Mouse (Mus musculus): ENCODE results near the gene Zp3. TPM values are rescaled to one million over a fixed set of nuclear protein-coding genes. Genes with fewer than 3 reads are reported as not detected.

Gene Zp3
- total and polyA plus RNA-seq, 2 experiments from 2014 or later: 0.27 to 0.99 TPM

- Histone ChIP-seq H3K27me3 (ENCODE audit: insufficient read depth, low read length) (no peaks in the 10 kb centered on the region), H3K4me1 (ENCODE audit: insufficient read depth, low read length) (no peaks in the 10 kb centered on the region), H3K36me3 (ENCODE audit: insufficient read depth, low read length) (peaks cover 55% of the 10 kb centered on the region), H3K9ac (replicated peaks; ENCODE audit: low read length, poor library complexity, severe bottlenecking) (no peak overlapping the region), H3K4me3 (ENCODE audit: low read depth, low read length) (no peak overlapping the region), H3K9me3 (ENCODE audit: low read length) (no peaks in the 10 kb centered on the region), H3K27ac (ENCODE audit: low read depth, low read length) (no peak overlapping the region), H3K4me2 (ENCODE audit: low read depth, low read length, poor library complexity, severe bottlenecking) (no peak overlapping the region)
- WGBS: 86% methylated on average over 3 of the region's 3 CpGs
- TF ChIP-seq CTCF (IDR thresholded peaks at IDR 0.05): no peak
- no peak for ATAC-seq (ENCODE audit: low FRiP score)
- no peak for DNase-seq (ENCODE audit: low spot score)
These were observed 45.8 kb downstream of the Zp3 start for GRCm38 (mm10) chr5:136025712-136026111.

GRCm38 (mm10) chr5:136026859-136027258 lies 47.0 kb downstream of the Zp3 start:
- 76% methylated on average over 9 of the region's 9 CpGs for WGBS
- H3K4me1 ChIP-seq (ENCODE audit: insufficient read depth, low read length): no peaks in the 10 kb centered on the region
- no peak overlapping the region for H3K4me3 ChIP-seq (ENCODE audit: low read depth, low read length)
- peaks cover 62% of the 10 kb centered on the region for H3K36me3 ChIP-seq (ENCODE audit: insufficient read depth, low read length)
- no peak overlapping the region for H3K4me2 ChIP-seq (ENCODE audit: low read depth, low read length, poor library complexity, severe bottlenecking)
- TF ChIP-seq CTCF (IDR thresholded peaks at IDR 0.05): no peak
- DNase-seq (ENCODE audit: low spot score): no peak
- H3K27ac ChIP-seq (ENCODE audit: low read depth, low read length): no peak overlapping the region
- ATAC-seq (ENCODE audit: low FRiP score): no peak
- no peaks in the 10 kb centered on the region for H3K9me3 ChIP-seq (ENCODE audit: low read length)
- H3K9ac ChIP-seq (replicated peaks; ENCODE audit: low read length, poor library complexity, severe bottlenecking): no peak overlapping the region
- no peaks in the 10 kb centered on the region for H3K27me3 ChIP-seq (ENCODE audit: insufficient read depth, low read length)

- DNase-seq (ENCODE audit: low spot score) (no peak), ATAC-seq (ENCODE audit: low FRiP score) (no peak)
- peak; percentile 19; the same call in 1 of the 2 replicates for TF ChIP-seq CTCF (IDR thresholded peaks at IDR 0.05)
- Histone ChIP-seq H3K27ac (ENCODE audit: low read depth, low read length) (no peak overlapping the region), H3K9me3 (ENCODE audit: low read length) (no peaks in the 10 kb centered on the region), H3K4me1 (ENCODE audit: insufficient read depth, low read length) (no peaks in the 10 kb centered on the region), H3K27me3 (ENCODE audit: insufficient read depth, low read length) (no peaks in the 10 kb centered on the region), H3K9ac (replicated peaks; ENCODE audit: low read length, poor library complexity, severe bottlenecking) (no peak overlapping the region), H3K36me3 (ENCODE audit: insufficient read depth, low read length) (peaks cover 69% of the 10 kb centered on the region), H3K4me2 (ENCODE audit: low read depth, low read length, poor library complexity, severe bottlenecking) (no peak overlapping the region), H3K4me3 (ENCODE audit: low read depth, low read length) (no peak overlapping the region)
- 79% methylated on average over 11 of the region's 11 CpGs for WGBS
These were observed 47.9 kb downstream of the Zp3 start for GRCm38 (mm10) chr5:136027612-136028311.

GRCm38 (mm10) chr5:136034868-136035267 lies 55.0 kb downstream of the Zp3 start:
- Histone ChIP-seq H3K27me3 (ENCODE audit: insufficient read depth, low read length) (no peaks in the 10 kb centered on the region), H3K27ac (ENCODE audit: low read depth, low read length) (no peak overlapping the region), H3K4me3 (ENCODE audit: low read depth, low read length) (no peak overlapping the region), H3K4me2 (ENCODE audit: low read depth, low read length, poor library complexity, severe bottlenecking) (no peak overlapping the region), H3K9ac (replicated peaks; ENCODE audit: low read length, poor library complexity, severe bottlenecking) (no peak overlapping the region), H3K36me3 (ENCODE audit: insufficient read depth, low read length) (peaks cover 28% of the 10 kb centered on the region), H3K4me1 (ENCODE audit: insufficient read depth, low read length) (no peaks in the 10 kb centered on the region), H3K9me3 (ENCODE audit: low read length) (no peaks in the 10 kb centered on the region)
- DNase-seq (ENCODE audit: low spot score) (no peak), ATAC-seq (ENCODE audit: low FRiP score) (no peak)
- no peak for TF ChIP-seq CTCF (IDR thresholded peaks at IDR 0.05)
- 91% methylated on average over 4 of the region's 4 CpGs for WGBS

- no peak overlapping the region for H3K27ac ChIP-seq (ENCODE audit: low read depth, low read length)
- H3K36me3 ChIP-seq (ENCODE audit: insufficient read depth, low read length): peaks cover 23% of the 10 kb centered on the region
- H3K9ac ChIP-seq (replicated peaks; ENCODE audit: low read length, poor library complexity, severe bottlenecking): no peak overlapping the region
- TF ChIP-seq CTCF (IDR thresholded peaks at IDR 0.05): no peak
- no peak for ATAC-seq (ENCODE audit: low FRiP score)
- H3K27me3 ChIP-seq (ENCODE audit: insufficient read depth, low read length): no peaks in the 10 kb centered on the region
- DNase-seq (ENCODE audit: low spot score): no peak
- H3K4me2 ChIP-seq (ENCODE audit: low read depth, low read length, poor library complexity, severe bottlenecking): no peak overlapping the region
- H3K4me1 ChIP-seq (ENCODE audit: insufficient read depth, low read length): no peaks in the 10 kb centered on the region
- 91% methylated on average over 1 of the region's 1 CpGs for WGBS
- no peaks in the 10 kb centered on the region for H3K9me3 ChIP-seq (ENCODE audit: low read length)
- H3K4me3 ChIP-seq (ENCODE audit: low read depth, low read length): no peak overlapping the region
These were observed 55.4 kb downstream of the Zp3 start for GRCm38 (mm10) chr5:136035285-136035684.

- ATAC-seq (ENCODE audit: low FRiP score): no peak
- H3K9me3 ChIP-seq (ENCODE audit: low read length): no peaks in the 10 kb centered on the region
- WGBS: 75% methylated on average over 1 of the region's 1 CpGs
- H3K4me2 ChIP-seq (ENCODE audit: low read depth, low read length, poor library complexity, severe bottlenecking): no peak overlapping the region
- H3K4me1 ChIP-seq (ENCODE audit: insufficient read depth, low read length): no peaks in the 10 kb centered on the region
- H3K27me3 ChIP-seq (ENCODE audit: insufficient read depth, low read length): no peaks in the 10 kb centered on the region
- no peak overlapping the region for H3K9ac ChIP-seq (replicated peaks; ENCODE audit: low read length, poor library complexity, severe bottlenecking)
- no peak for TF ChIP-seq CTCF (IDR thresholded peaks at IDR 0.05)
- no peak for DNase-seq (ENCODE audit: low spot score)
- no peak overlapping the region for H3K4me3 ChIP-seq (ENCODE audit: low read depth, low read length)
- no peak overlapping the region for H3K27ac ChIP-seq (ENCODE audit: low read depth, low read length)
- peaks cover 11% of the 10 kb centered on the region for H3K36me3 ChIP-seq (ENCODE audit: insufficient read depth, low read length)
These were observed 56.8 kb downstream of the Zp3 start for GRCm38 (mm10) chr5:136036667-136037066.

Other genes starting within 250 kb of the Zp3 start
- gene Tmem120a, start 235.7 kb upstream of the Zp3 start, total RNA-seq (2014; rRNA removed): 44.9 and 67.3 TPM in 2 replicates
- gene Tmem120a, start 235.7 kb upstream of the Zp3 start, polyA plus RNA-seq (2015; fragmentation: Nextera tagmentation; extraction: Ambion mirVana): 99.2 and 100 TPM in 2 replicates
- not detected in 2 replicates for gene Styxl1, start 201.7 kb upstream of the Zp3 start, total RNA-seq (2014; rRNA removed)
- gene Styxl1, start 201.7 kb upstream of the Zp3 start, polyA plus RNA-seq (2015; fragmentation: Nextera tagmentation; extraction: Ambion mirVana): 0.33 and 0.44 TPM in 2 replicates
- gene Mdh2, start 201.6 kb upstream of the Zp3 start, total RNA-seq (2014; rRNA removed): 158 and 172 TPM in 2 replicates
- 656 and 707 TPM in 2 replicates for gene Mdh2, start 201.6 kb upstream of the Zp3 start, polyA plus RNA-seq (2015; fragmentation: Nextera tagmentation; extraction: Ambion mirVana)
- 85.2 and 123 TPM in 2 replicates for gene Srrm3, start 173.2 kb upstream of the Zp3 start, total RNA-seq (2014; rRNA removed)
- 52.5 and 58.8 TPM in 2 replicates for gene Srrm3, start 173.2 kb upstream of the Zp3 start, polyA plus RNA-seq (2015; fragmentation: Nextera tagmentation; extraction: Ambion mirVana)
- gene Hspb1, start 92.2 kb upstream of the Zp3 start, total RNA-seq (2014; rRNA removed): 26.2 and 28.8 TPM in 2 replicates
- 19.2 and 19.3 TPM in 2 replicates for gene Hspb1, start 92.2 kb upstream of the Zp3 start, polyA plus RNA-seq (2015; fragmentation: Nextera tagmentation; extraction: Ambion mirVana)
- gene Ywhag, start 45.5 kb upstream of the Zp3 start, total RNA-seq (2014; rRNA removed): 357 and 411 TPM in 2 replicates
- 906 and 919 TPM in 2 replicates for gene Ywhag, start 45.5 kb upstream of the Zp3 start, polyA plus RNA-seq (2015; fragmentation: Nextera tagmentation; extraction: Ambion mirVana)
- gene Ssc4d, start 5.6 kb upstream of the Zp3 start, total RNA-seq (2014; rRNA removed): 8.0 and 8.9 TPM in 2 replicates
- 3.6 TPM in 2 replicates for gene Ssc4d, start 5.6 kb upstream of the Zp3 start, polyA plus RNA-seq (2015; fragmentation: Nextera tagmentation; extraction: Ambion mirVana)
- gene Dtx2, start 14.7 kb downstream of the Zp3 start, total RNA-seq (2014; rRNA removed): 22.3 and 25.4 TPM in 2 replicates
- 20.1 and 20.5 TPM in 2 replicates for gene Dtx2, start 14.7 kb downstream of the Zp3 start, polyA plus RNA-seq (2015; fragmentation: Nextera tagmentation; extraction: Ambion mirVana)
- not detected in 2 replicates for gene Upk3b, start 58.4 kb downstream of the Zp3 start, total RNA-seq (2014; rRNA removed)
- not detected in 2 replicates for gene Upk3b, start 58.4 kb downstream of the Zp3 start, polyA plus RNA-seq (2015; fragmentation: Nextera tagmentation; extraction: Ambion mirVana)
- gene Upk3bl, start 74.4 kb downstream of the Zp3 start, total RNA-seq (2014; rRNA removed): not detected in 2 replicates
- not detected in 2 replicates for gene Upk3bl, start 74.4 kb downstream of the Zp3 start, polyA plus RNA-seq (2015; fragmentation: Nextera tagmentation; extraction: Ambion mirVana)
- 30.6 and 31.3 TPM in 2 replicates for gene Rasa4, start 103.8 kb downstream of the Zp3 start, total RNA-seq (2014; rRNA removed)
- gene Rasa4, start 103.8 kb downstream of the Zp3 start, polyA plus RNA-seq (2015; fragmentation: Nextera tagmentation; extraction: Ambion mirVana): 26.8 and 29.6 TPM in 2 replicates
- 129 and 142 TPM in 2 replicates for gene Polr2j, start 136.5 kb downstream of the Zp3 start, total RNA-seq (2014; rRNA removed)
- gene Polr2j, start 136.5 kb downstream of the Zp3 start, polyA plus RNA-seq (2015; fragmentation: Nextera tagmentation; extraction: Ambion mirVana): 230 and 237 TPM in 2 replicates
- gene Lrwd1, start 156.0 kb downstream of the Zp3 start, total RNA-seq (2014; rRNA removed): 25.4 and 33.2 TPM in 2 replicates
- 16.3 and 16.5 TPM in 2 replicates for gene Lrwd1, start 156.0 kb downstream of the Zp3 start, polyA plus RNA-seq (2015; fragmentation: Nextera tagmentation; extraction: Ambion mirVana)
- 16.7 and 21.2 TPM in 2 replicates for gene Alkbh4, start 156.0 kb downstream of the Zp3 start, total RNA-seq (2014; rRNA removed)
- 15.0 and 17.6 TPM in 2 replicates for gene Alkbh4, start 156.0 kb downstream of the Zp3 start, polyA plus RNA-seq (2015; fragmentation: Nextera tagmentation; extraction: Ambion mirVana)
- 108 and 136 TPM in 2 replicates for gene Orai2, start 190.6 kb downstream of the Zp3 start, total RNA-seq (2014; rRNA removed)
- 68.8 and 70.8 TPM in 2 replicates for gene Orai2, start 190.6 kb downstream of the Zp3 start, polyA plus RNA-seq (2015; fragmentation: Nextera tagmentation; extraction: Ambion mirVana)
- gene Prkrip1, start 218.9 kb downstream of the Zp3 start, total RNA-seq (2014; rRNA removed): 7.9 and 24.0 TPM in 2 replicates
- 64.9 and 68.9 TPM in 2 replicates for gene Prkrip1, start 218.9 kb downstream of the Zp3 start, polyA plus RNA-seq (2015; fragmentation: Nextera tagmentation; extraction: Ambion mirVana)

All from midbrain, postnatal 0 days (tissue).